Mouse (Mus musculus): ENCODE results near the gene Fam193b. TPM values are rescaled to one million over a fixed set of nuclear protein-coding genes. Genes with fewer than 3 reads are reported as not detected.
A peak's percentile ranks its signal among the peaks of the same experiment; 100 is the strongest.
"Not testable (repeated sequence)": the region's sequence is repeated elsewhere in the genome, so short reads cannot be mapped to it uniquely, and the experiment has no call there.

Gene Fam193b
- total RNA-seq, 1 experiment from 2014 or later = 42.5 TPM

DNA sequence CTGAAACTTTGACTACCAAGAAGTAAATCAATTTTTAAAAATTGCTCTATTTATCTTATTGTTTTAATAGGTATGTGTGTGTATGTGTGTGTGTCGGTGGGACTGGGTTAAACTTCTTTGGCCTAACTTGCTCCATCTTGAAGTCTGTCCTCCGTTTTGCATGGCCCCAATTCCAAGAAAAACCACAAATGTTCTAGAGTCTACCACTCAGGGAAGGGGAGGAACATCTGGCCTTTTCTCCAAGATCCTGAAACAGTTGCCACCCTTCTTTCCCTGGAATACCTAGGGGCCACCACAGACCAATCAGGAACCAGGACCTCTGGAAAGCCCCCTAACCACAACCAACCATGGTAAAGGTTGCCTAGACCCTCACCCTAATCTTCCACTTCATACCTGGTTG is 1.1 kb upstream of the Fam193b start:
- no peak for DNase-seq

DNA sequence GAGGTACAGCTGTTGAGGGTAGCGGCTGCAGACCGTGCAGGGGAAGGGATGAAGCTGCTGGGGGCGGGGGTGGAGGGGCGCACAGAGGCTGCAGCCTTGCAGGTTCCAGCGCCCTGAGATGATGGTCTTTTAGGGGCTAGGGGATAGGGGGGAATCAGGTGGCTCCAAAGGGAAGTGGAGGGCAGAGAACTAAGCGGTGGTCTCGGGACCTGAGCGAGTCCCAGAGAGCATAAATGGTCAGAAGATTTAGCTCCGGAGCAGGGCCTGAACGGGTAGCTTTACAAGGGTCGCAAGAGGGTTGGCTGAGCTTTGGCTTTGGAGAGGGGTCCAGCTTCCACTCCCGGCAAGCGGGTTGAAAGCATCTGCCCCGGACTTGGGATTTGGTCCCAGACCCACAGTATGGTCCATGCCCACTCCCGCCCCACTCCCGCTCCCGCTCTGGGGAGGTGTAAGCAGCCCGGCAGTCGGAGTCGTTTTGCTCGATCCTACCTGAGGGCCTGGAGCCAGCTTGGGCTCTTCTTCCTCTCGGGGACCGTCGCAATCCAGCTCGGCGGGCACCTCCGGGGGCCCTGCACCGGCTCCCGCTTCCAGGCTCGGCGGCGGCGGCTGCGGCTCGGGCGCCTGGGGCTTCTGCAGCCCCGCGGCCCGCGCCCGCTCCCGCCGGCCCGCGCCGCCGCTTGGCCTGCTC is 490 bp downstream of the Fam193b start:
- DNase-seq = peak; percentile 64

DNA sequence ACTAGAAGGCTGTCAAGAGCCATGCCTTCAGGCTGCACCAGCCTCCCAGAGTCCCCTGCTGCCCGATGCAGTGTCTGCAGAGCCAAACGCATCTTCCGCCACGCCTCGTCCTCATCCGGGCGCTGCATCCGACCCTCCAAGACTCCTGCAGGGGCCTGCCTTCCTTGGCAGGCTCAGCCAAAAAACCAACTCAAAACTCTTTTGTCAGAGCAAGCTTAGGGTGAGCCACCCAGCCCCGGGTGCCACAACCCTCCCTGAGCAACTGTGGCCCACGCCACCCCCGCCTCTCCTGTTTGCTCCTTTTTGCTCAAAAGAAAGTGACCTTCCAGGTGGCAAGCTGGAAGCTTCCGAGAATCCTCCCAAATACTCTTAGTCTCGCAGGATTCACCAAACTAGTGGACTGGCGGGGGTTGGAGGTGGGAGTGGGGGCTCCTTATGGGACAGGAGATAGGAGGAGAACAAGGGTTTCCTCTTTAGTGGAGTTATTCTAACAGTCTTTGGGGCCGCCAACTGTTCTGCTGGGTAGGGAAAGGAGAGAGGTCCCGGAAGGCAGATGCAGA is 1.1 kb downstream of the Fam193b start:
- peak; percentile 50 for DNase-seq

DNA sequence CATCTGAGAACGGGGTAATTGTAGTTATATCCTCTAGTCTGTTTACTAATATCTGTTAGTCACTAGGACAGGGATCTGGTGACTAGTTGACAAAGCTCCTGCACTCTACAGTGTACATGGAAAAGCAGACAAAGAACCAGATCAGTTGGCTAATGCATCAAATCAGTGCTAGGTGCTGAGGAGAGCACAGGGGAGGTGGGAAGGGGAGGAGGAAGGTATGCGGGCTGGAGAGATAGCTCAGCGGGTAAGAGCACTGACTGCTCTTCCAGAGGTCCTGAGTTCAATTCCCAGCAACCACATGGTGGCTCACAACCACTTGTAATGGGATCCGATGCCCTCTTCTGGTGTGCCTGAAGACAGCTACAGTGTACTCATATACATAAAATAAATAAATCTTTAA is 2.4 kb downstream of the Fam193b start:
- DNase-seq = not testable (repeated sequence)

DNA sequence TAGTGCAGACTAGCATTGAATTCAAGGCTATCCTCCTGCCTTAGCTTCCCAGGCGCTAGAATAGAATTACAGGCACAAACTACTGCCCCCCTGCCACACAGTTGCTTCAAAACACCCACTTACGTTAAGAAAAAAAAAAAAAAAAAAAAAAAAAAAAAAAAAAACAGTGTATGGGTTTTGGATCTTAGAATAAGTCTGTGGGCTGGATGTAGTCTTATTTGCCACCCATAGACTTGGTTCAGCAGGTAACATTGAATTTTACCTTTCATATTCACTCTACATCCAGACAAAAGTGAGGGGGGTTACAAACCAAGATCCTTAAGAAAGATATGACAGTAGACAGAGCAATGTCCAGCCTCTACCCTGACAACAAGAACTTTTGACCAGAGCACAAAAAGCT is 3.0 kb downstream of the Fam193b start:
- DNase-seq = no peak

DNA sequence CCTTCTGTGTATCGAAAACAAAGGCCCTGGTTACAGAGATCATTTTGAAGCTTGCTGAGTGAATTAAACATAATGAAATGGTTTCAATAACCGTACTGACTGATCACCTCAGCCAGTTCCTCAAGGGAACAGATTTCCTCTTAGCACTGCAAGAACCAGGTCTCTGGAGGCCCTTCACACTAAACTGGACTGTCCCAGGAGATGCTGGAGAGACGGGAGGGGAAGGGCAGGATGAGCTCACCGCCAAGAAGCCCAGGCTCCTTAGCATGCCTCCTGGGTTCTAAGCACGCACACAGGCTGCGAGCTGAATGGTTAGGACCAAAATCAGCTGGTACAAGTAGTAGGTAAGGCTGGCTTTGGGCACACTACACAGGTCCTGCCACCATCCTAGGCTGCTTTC is 3.9 kb downstream of the Fam193b start:
- no peak for DNase-seq

DNA sequence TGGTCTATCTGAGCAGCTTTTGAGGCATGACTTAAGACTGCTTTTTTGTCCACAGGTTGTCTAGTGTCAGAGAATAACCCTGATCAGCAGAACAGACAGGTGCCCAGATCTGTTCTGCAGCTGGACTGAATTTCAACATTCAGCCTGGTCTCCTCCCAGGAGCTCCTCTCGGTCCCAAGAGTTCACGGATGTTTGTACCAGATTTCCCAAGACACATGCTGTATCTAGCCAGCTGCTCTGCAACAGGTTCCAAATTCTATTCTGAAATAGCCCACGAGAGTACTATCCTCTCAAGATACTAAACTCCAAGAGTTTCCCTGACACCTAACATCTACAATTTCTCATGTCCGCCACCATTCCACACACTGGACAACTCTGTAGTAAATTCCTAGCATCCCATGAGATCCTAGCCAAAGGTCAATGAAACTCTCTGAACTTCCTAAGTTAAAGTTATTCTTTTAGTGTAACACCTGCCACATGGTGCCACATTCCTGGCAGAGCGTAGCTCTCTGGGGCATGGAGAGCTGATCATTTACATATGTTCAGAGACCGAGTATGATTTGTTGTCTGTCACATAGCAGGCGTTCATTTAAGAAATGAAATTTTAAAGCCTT is 7.5 kb downstream of the Fam193b start:
- no peak for DNase-seq

DNA sequence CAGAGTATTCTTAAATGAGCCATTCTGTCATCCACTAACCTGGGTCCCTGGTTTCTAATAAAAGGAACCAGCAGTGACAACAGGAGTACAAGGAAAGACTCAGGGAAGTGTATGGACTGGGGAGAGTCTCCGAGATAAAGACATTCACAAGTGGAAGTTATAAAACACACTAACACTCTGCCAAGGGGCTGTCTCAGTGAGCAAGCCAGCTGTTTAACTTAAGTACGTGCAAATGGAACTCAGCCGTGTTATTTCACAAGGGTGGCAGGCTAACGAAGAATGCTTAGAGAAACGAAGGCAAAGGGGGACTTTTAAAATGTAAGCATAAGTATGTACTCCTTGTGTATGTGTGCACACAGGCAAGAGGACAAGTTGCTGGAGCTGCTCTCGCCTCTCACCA is 13.4 kb downstream of the Fam193b start:
- DNase-seq = no peak

DNA sequence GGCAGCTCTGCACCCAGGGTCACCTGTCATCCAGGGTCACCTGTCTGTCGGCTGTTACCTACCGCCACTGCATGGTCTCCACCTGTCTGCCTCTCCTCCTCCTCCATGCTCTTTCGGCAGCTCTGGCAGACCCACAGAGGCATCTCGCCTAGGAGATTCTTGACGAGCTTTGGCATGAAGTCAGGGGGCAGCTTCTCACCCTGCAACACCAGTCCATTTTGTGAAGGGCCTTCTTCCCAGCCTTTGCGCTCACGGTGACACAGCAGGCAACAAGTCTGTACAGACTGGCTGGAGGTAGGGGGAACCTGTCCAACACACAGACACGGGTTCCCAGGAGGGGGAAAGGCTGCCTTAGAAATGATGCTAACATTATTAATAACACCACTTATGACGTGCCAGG is 15.0 kb downstream of the Fam193b start:
- DNase-seq = no peak

DNA sequence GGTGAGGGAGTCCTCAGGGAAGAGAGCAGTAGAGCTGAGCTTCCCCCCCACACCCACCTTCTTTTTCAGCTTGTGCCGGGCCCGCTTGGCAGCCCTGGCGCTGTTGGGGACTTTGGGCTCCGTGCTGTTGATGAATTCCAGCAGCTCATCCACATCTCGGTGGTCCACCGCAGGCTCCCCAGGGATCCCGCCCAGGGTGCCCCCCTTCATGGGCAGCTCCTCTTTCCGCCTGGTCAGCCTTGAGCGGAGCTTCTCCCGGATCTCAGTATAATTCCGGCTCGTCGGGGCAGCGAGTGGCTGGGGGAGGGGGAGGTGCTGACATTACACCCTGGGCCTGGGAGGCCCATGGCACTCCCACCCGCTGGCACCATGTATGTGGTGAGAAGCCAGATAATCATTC is 21.9 kb downstream of the Fam193b start:
- DNase-seq = peak; percentile 48

DNA sequence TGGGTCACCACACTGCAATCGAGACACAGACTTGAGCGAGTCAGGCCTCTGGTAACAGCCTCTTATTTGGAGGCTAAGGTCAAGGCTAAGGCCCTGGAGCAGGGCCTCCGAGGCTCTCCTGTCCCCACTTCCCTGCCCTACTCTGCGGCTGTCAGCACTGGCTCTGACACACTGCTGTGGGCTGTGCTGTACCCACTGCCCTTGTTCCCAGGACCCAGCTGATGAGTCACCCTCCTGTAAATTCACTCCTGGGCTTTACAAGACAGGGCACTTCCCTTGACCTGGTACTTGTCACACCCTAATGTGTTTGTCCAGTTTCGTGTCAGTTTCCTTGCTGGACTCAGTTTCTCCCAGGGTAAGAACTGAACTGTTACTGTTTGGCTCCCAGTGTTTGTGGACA is 22.5 kb downstream of the Fam193b start:
- DNase-seq = peak; percentile 71

DNA sequence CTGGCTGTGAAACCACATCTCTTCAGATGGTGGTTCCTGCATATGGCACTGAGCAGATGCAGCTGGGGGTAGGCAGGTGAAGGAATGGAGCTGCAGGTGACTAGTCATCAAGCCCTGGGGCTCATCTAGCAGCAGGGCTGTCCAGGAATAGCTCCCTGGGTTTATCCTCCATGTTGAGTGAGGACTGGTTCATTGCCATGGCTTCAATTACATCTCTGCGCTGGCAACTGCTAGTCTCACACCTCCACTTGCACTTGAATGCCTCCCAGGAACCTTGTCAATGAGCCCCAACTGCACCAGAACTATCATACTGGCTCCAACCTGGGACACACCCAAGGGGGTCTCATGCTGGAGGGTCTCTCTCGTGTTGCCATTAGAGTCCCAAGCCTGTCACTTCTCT is 23.0 kb downstream of the Fam193b start:
- DNase-seq = no peak

DNA sequence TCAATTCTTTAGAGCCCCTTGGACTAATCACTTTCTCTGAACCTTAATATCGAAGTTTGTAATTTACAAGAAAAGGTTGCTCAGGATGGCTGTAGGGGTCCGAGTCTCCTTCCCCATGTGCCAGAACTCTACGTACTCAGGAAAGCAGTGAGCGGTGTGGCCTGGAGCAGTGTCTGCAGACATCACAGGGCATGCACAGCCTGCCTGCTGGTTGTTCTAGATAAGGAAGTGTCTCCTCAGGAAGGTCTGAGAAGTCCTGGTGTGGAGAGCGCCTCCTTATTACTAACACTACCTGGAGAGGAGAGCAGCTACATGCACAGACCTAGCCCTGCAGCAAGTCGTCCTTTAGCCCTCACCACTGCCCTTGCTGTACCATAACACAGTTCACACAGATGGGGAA is 26.1 kb downstream of the Fam193b start:
- no peak for DNase-seq

DNA sequence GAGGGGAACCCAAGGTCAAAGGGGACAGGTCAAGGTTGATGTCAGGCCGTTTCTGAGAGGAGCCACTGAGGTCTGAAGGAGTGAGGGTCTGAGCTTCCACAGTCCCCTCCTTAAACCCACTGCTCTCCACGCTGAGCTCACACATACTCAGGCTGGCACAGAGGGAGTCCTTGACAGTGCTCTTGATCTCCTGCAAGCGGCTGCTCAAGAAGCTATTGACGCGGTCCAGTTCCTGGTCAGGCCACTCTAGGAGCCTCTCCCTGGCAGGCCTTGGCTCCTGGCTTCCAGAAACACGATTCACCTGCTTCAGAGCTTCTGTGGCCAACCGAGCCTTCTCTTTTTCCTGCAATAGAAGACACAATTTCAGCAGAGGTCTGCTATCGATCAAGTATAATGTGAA is 27.5 kb downstream of the Fam193b start:
- no peak for DNase-seq

DNA sequence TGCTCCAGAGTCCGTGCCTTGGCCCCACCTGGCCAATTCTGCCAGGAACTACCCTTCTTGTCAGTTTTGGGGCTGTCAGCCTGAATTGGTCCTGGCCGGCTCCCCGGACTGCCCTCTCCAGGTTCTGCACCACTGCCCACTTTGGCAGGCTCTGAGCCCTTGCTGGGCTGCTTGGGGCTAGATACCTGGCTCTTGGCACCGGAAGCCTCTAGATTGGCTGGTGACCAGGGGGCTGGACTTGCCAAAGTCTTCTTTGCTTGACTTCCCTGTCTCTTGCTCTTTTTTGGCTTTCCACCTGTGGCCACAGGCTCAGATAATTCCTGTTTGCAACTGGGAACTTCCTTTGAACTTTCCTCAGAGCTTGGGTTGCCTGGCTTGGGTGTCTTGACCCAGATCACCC is 28.0 kb downstream of the Fam193b start:
- DNase-seq = no peak

DNA sequence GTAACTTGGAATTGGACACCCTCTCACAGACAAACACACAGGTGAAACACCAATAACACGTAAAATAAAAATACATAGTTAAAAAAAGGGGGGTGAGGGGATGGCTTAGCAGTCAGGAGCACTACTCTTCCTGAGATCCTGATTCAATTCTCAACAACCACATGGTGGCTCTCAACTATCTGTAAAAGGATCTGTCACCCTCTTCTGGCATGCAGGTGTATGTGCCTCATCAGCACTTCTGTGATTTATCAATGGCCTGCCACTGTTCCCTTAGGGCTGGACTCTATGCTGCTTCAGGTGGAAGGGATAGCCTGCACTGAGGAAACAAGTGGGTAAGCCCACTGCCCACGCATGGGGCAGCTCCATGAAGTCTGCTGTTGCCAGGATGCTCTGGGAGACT is 30.0 kb downstream of the Fam193b start:
- DNase-seq = peak; percentile 43

DNA sequence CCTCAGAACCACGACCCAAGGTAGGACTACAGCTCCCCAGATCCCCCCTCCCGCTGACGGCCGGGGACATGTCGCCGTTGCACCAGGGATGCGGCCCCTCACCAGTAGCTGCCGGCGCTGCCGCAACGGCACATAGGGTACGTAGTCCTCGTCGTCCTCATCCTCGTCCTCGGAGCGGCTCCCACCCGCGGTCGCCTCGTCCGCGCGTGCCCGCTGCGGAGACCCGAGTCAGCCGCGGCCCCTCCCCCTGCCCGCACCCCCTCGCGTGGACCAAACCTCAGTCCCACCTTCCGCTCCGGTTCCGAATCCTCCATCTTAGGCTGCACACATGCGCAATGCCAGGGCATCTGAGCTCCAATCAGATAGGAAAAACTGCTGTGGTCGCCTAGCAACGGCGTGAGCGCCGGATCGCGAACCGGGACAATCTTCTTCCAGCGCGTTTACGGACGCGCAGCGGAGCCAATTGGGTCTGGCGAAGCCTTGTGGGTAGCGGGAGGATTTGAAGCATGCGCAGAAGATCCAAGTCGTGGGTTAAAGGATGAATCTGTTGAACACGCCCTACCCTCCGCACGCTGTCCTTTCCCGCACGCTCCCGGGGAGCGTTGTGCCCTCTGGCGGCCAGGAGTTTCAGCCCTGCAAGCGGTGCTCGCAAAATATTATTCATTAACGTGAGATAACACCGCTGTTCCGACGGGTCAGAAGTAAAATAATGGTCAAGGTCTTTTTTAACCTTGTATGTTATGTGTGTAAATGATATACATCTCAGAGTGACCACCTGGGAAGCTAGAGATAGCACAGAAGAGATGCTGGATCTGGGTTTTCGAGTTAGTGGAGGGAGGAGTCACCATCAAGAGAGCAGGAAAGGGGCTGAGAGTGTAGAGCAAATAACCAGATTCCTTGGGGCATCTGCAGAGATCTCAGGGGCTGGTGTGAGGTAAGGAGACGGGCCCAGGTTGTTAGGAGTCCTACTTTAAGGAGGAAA is 34.4 kb downstream of the Fam193b start, which contains the start of gene Ddx41:
Ddx41 (minus strand) TSS at position 465 of the 982 bp plus-strand sequence.
- peak; percentile 98 for DNase-seq

DNA sequence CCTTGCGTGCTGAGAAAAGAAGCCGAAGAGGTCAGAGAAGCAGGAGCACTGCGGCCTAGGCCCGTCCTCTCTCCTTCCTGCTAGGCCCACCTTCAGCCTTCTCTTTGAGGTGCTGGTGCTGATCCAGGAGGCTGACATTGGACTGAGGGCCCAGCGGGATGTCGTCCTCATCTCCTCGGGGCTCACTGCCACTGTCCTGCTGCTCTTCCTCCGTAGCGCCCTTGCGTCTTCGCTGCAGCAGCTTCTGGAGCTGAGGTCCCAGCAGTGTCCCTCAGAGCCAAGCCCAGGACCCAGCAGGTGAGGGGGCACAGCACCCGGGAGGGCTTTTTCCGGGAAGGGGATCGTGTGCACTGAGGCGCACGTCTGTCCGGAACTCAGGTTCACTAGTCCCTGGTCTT is 35.1 kb downstream of the Fam193b start:
- DNase-seq = no peak

DNA sequence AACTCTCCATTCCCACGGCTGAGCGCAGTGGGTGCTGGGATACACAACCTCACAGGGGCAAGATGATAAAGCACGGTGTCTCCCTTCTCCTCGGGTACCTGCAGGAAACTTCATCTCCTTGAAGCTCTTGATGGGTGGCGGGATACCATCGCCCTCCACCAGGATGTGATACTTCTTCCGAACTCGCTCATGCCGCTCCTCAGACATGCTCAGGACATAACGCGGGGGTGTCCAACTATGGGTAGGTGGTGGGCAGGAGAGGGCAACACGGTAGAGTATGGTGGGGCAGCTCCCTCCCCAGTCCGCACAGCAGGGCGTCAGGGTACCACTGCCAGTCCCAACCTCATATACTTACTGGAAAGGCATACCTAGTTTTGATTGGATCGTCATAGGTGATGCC is 35.7 kb downstream of the Fam193b start:
- DNase-seq = no peak

DNA sequence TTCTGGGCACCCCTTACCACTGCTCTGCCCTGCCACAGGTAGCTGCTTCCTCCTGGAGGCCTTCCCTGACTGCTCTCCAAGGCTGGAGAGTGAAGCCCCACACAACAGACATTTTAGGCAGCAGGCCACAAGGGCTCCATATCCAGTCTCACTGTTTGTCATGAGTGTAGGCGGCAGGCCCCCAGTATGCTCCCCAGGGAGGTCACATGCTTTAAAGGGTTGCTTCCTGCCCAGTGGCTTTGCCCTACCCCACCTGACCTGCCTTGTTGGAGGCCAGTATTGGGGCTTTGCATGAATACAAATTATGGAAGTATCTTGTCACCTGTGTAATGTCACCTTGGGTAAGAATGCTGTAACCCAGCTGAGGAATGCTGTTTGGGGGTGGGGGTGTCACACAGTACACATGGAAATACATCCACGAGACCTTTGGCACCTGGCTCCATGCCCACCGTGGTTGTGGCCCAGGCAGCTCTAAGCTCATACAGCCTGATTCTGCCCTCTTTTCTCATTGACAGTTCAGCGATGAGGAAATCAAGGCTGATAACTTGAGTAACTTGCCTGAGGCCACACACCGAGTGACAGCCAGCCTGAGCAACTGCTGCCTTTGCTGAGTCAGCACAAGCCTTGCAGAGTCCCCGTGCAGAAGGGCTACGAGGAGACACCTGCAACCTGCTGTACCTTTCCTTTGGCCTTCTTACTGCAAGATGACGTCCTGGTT is 41.6 kb downstream of the Fam193b start, which contains the start of gene Dok3:
Dok3 (minus strand) TSS at position 99 of the 718 bp plus-strand sequence.
- peak; percentile 53 for DNase-seq

DNA sequence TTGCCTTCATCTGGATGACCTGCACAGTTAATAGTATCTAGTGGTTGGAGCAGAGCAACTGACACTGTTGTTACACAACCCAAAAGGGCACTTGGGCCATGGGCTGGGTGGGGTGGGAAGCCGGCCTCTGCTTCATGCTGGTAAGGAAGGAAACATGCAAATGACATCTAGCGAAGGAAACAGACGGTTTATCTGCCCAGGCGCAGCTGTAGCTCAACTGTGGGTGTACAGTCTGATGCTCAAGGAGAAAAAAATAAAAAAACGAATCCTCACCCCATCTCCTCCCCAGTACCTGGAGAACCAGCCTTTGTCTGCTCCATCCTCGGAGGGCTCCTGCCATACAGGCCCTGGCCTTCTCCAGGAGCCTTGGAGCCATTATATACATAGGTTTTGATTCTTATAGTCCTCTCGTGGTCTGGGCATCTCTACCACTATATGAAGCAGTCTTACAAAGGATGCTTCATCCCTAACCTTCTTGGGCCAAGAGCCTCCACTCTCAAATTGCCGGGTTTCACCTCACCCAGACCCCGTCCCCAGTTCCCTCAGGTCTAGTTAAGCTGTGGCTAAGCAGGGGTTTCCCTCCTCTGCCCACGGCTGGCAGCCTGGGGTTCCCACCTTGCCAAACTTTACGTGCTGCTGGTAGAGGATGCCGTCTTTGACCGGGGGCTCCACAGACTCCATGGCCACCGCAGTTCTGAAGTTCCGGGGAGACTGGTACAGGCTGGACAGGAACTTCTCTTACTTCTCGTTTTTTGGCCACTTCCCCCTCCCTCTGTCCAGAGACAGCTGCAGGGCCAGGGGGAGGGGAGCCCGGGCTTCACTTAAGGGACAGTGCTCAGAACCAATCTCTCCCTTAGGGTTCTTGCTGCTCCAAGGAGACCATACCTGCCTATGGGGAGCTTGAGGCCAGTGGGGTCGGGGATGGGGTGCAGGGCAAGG is 42.8 kb downstream of the Fam193b start:
- no peak for DNase-seq

All from adrenal gland, postnatal 14 days (tissue).